In the genomic region with DNA sequence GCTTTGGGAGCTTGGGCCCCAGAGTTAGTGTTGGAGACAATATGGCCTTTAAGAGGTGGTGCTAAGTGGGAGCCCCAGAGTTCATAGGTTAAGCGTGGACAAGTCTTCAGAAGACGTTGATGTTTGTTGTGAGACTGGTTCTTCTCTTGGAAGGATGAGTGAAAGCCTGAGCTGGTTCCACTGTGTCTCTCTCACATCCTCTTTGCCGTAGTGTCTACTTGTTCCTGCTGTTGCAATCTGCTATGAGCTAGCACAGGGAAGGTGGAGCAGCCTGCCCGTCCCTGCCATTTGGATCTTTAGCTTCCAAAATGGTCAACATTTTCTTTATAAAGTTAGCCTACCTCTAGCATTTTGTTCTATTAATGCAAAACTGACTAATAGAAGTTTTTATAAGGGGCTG, we compare ENCODE assay signal across 15 mouse cellular contexts.
"Had no signal": no experiment of that assay in that cellular context is flagged by ENCODE, and none has a peak within 500 bp of the region (broad histone marks: within the 10 kb centered on the region; RNA-seq: fewer than 3 reads in every experiment).

No protein-coding gene starts in this region.

- H3K4me1 ChIP-seq: neural tube, embryonic 15.5 days; stomach, embryonic 15.5 days had no signal

- H3K4me2 ChIP-seq: neural tube, embryonic 15.5 days; stomach, embryonic 15.5 days had no signal

- DNase-seq: retina, postnatal 1 day; right cerebral cortex, adult 18-20 months; right cerebral cortex, postnatal 14 days; right cerebral cortex, postnatal 25 days; right cerebral cortex, postnatal 4 days; spleen, adult 18-20 months; thymus, adult 18-20 months; thymus, adult 2 months; thymus, postnatal 14 days; thymus, postnatal 25 days; thymus, postnatal 36 days; thymus, postnatal 4 days had no signal

- H3K4me3 ChIP-seq: neural tube, embryonic 15.5 days; stomach, embryonic 15.5 days had no signal

- H3K27ac ChIP-seq: neural tube, embryonic 15.5 days; stomach, embryonic 15.5 days; stomach, postnatal 0 days had no signal

- H3K9me3 ChIP-seq: neural tube, embryonic 15.5 days; stomach, embryonic 15.5 days had no signal

- H3K27me3 ChIP-seq: neural tube, embryonic 15.5 days; stomach, embryonic 15.5 days had no signal

- H3K9ac ChIP-seq: neural tube, embryonic 15.5 days; stomach, embryonic 15.5 days had no signal

- H3K36me3 ChIP-seq: neural tube, embryonic 15.5 days had no signal
